Mouse (Mus musculus) thymus, postnatal 14 days (tissue): ENCODE data around the gene Sprr2h.

Experiments
- DNase-seq: peaks from one replicate; pipeline ENCODE4 v3.0.0; 2021

The Sprr2h gene

GRCm38 (mm10) chr3:92385385-92385784 is at the start of gene Sprr2h:
Gene Sprr2h, plus strand, starts transcription at chr3:92385685.
- no peak for DNase-seq

DNA sequence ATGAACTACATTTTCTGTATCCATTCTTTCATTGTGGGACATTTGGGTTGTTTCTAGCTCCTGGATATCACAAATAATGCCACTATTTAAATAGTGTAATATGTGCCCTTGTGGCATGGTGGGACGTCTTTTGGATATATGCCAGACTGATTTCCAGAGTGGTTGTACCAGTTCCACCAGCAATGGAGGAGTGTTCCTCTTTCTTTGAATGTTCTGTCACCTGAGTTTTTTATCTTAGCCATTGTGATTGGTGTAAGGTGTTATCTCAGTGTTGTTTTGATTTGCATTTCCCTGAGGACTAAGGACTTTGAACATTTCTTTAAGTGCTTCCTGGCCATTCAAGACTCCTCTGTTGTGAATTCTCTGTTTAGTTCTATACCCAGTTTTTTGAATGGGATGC is 49.2 kb upstream of the Sprr2h start:
- no peak for DNase-seq

DNA sequence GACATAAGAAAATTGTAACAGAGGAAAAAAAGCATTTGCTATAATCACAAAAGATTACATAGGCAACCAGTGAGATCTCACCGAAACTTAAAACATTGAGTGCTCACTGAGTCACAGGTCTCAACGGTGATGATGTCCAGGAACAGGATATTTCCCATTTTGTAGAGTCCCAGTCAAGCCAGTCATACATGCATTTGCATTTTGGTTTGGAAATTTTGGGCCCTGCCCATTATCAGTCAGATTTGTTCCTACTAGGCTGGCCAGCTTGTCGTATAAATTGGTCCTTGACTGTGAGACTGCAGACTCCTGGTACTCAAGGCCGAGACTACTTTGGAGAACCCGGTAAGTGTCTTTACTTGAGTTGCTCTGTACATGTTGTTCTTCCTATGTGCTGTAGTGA is 46.6 kb upstream of the Sprr2h start, which contains the start of gene Sprr2d:
TSS of gene Sprr2d (plus strand) at position 301 of the 400 bp plus-strand sequence.
- no peak for DNase-seq

DNA sequence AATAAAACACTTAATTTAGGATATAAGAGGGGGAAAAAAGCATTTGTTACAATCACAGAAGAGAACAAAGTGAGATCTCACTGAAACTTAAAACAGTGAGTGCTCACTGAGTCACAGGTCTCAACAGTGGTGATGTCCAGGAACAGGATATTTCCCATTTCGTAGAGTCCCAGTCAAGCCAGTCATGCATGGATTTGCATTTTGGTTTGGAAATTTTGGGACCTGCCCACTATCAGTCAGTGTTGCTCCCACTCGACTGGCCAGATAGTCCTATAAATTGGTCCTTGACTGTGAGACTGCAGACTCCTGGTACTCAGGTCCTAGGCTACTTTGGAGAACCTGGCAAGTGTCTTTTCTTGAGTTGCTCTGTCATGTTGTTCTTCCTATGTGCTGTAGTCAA is 33.6 kb upstream of the Sprr2h start, which contains the start of gene Sprr2e:
TSS of gene Sprr2e (plus strand) at position 301 of the 400 bp plus-strand sequence.
- no peak for DNase-seq

- DNase-seq = no peak
Observed at GRCm38 (mm10) chr3:92361619-92362018, 23.9 kb upstream of the Sprr2h start.

DNA sequence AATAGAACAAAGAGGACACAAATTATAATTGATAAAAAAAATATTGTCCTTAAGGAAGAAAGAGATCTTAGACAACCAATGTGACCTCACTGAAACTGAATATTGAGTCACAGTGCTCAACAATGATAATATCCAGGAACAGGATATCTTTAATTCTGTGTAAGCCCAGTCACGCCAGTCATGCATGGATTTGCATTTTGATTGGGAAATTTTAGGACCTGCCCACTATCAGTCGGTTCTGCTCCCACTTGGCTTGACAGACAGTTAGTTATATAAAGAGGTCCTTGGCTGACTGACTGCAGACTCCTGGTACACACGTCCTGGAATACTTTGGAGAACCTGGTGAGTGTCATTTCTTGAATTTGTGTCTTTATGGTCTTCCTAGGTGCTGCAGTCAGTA is 20.6 kb upstream of the Sprr2h start, which contains the start of gene Sprr2f:
TSS of gene Sprr2f (plus strand) at position 301 of the 400 bp plus-strand sequence.
- no peak for DNase-seq

- no peak for DNase-seq
Observed at GRCm38 (mm10) chr3:92373613-92374012, 11.9 kb upstream of the Sprr2h start.

- no peak for DNase-seq
Observed at GRCm38 (mm10) chr3:92394301-92394700, 8.8 kb downstream of the Sprr2h start.

GRCm38 (mm10) chr3:92407691-92408090 is 22.2 kb downstream of the Sprr2h start, which contains the start of gene Sprr2i:
Gene Sprr2i, plus strand, starts transcription at chr3:92407991.
- no peak for DNase-seq

DNA sequence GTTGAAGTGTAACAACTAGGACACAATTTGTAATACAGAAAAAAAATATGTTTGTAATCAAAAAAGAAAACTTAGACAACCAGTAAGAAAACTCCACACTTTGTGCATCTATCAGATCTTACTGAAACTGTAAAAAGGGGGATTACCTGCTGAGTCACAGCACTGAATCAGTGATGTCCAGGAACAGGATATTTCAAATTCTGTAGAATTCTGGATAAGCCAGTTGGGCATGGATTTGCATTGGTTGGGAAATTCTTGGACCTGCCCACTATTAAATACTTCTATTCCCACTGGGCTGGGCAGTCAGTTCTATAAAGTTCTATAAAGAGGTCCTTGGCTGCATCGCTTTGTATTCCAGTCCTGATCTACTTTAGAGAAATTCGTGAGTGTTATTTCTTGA is 32.3 kb downstream of the Sprr2h start, which contains the start of gene Sprr2j-ps:
TSS of gene Sprr2j-ps (plus strand) at position 301 of the 400 bp plus-strand sequence.
- DNase-seq = no peak

DNA sequence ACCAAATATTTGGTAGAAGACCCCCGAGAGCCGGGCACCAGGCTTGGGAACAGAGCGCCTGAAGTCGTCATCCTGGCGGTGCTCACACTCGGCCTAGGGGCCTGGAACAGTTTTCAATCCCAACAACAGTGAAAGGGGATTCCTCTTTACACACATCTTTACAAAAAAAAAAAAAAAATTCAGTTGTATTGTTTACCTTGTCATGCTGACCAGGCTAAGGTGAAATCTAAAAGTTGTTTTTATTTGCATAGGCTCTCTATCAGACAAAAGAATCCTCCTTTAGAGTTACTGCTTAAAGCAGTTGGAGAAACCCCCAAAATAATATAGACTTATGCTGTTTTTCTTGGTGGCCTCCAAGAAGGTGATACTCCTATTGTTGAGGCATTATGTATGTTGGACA is 43.8 kb downstream of the Sprr2h start, which contains the start of gene Gm9774:
TSS of gene Gm9774 (minus strand) at position 101 of the 400 bp plus-strand sequence.
- no peak for DNase-seq

GRCm38 (mm10) chr3:92432282-92432681 is 46.8 kb downstream of the Sprr2h start, which contains the start of gene Sprr2k:
Gene Sprr2k, plus strand, starts transcription at chr3:92432582.
- no peak for DNase-seq
